Mouse (Mus musculus): Measurements from ENCODE around the gene Ccnf.

DNA sequence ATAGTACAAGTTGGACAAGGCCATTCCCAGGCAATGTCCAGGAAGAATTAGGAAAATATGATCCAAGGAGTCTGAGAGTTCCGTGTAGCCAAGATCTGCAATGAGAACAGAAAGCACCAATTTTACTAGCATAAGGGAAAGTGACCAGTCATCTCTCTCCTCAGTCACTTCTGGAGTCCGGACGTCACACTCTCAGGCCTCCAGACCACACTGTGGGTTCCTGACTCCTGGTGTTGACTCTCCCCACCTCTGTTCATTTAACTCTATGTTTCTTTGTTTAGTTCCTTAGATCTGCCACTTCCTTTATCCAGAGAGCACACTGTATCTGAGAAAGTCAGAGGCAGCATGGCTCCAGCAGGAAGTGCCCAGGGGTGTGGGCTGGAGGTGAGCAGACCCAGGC lies 34.4 kb upstream of the Ccnf start:
- TF ChIP-seq POLR2A (IDR thresholded peaks at IDR 0.05; ENCODE audit: extremely low read depth, insufficient read depth, low read length) (no peak), CTCF (IDR thresholded peaks at IDR 0.05; ENCODE audit: low read depth, low read length) (no peak)
